Mouse (Mus musculus): ENCODE data around the gene Ttll11.

- TF ChIP-seq GATA1 (IDR thresholded peaks at IDR 0.05; ENCODE audit: low read length) (no peak), TAL1 (IDR thresholded peaks at IDR 0.05; ENCODE audit: low read length) (no peak)
Measured at GRCm38 (mm10) chr2:35712611-35713010, 267.1 kb downstream of the Ttll11 start.
